Mouse (Mus musculus) bone marrow, adult 2 months (tissue): Measurements from ENCODE around the gene Tbx19. TPM values are rescaled to one million over a fixed set of nuclear protein-coding genes. Genes with fewer than 3 reads are reported as not detected.

ENCODE experiments used
- H3K27ac ChIP-seq: fragments of 200-500 bp; 2 replicates; pipeline ENCODE4 v1.5.1; 2012; ENCODE audit warnings: low read depth, mild to moderate bottlenecking, control low read depth, inconsistent platforms, low read length; ENCODE audit not compliant: control insufficient read depth, poor library complexity, insufficient read depth
- H3K4me1 ChIP-seq: fragments of 200-500 bp; 2 replicates; pipeline ENCODE4 v1.6.1; 2011; ENCODE audit warnings: low read length; ENCODE audit not compliant: control insufficient read depth, insufficient read depth
- H3K4me3 ChIP-seq: fragments of 200-500 bp; replicated peaks from 2 replicates; pipeline ENCODE3; 2011; ENCODE audit warnings: mild to moderate bottlenecking, low read depth, low read length, control low read depth; ENCODE audit not compliant: control insufficient read depth
- CTCF ChIP-seq: fragments of 200-500 bp; IDR thresholded peaks from 2 replicates; pipeline ENCODE4 v1.5.1; 2011; ENCODE audit warnings: low read length, control low read depth; ENCODE audit not compliant: control insufficient read depth, insufficient read depth
- POLR2A ChIP-seq: fragments of 200-500 bp; IDR thresholded peaks from 2 replicates; pipeline ENCODE4 v1.6.1; 2011; ENCODE audit warnings: low read depth, mild to moderate bottlenecking, control low read depth, low read length, borderline replicate concordance; ENCODE audit not compliant: control insufficient read depth
- WGBS: fragments of 180-500 bp; shearing (Covaris S2); methylation state at CpG from one replicate; pipeline ENCODE4 v1.1.7; 2018; 5-methylcytosine and 5-hydroxymethylcytosine counted together
- polyA plus RNA-seq: library from polyadenylated mRNA; stranded (reverse); fragments of >200 nt; gene quantifications from 2 replicates; pipeline ENCODE4 v1.2.4, GENCODE M21; 2011; ENCODE audit warnings: low replicate concordance; ENCODE audit not compliant: missing spikeins, insufficient read depth, insufficient read length

The Tbx19 gene
- polyA plus RNA-seq, 1 experiment, result not detected

GRCm38 (mm10) chr1:165133279-165133678 is 27.3 kb downstream of the Tbx19 start:
- WGBS, result 53% methylated on average over 5 of the region's 5 CpGs
- H3K27ac ChIP-seq, result no peak overlapping the region
- peaks cover 1% of the 10 kb centered on the region for H3K4me1 ChIP-seq
- no peak for TF ChIP-seq CTCF
- TF ChIP-seq POLR2A, result no peak
- no peak overlapping the region for H3K4me3 ChIP-seq

GRCm38 (mm10) chr1:165132187-165132877 is 28.2 kb downstream of the Tbx19 start:
- H3K4me1 ChIP-seq, result peaks cover 1% of the 10 kb centered on the region
- H3K4me3 ChIP-seq, result no peak overlapping the region
- TF ChIP-seq CTCF (peak; percentile 60), POLR2A (no peak)
- no peak overlapping the region for H3K27ac ChIP-seq
- 40% methylated on average over 14 of the region's 14 CpGs for WGBS

- 68% methylated on average over 5 of the region's 5 CpGs for WGBS
- Histone ChIP-seq H3K4me3 (no peak overlapping the region), H3K4me1 (peaks cover 1% of the 10 kb centered on the region), H3K27ac (no peak overlapping the region)
- TF ChIP-seq CTCF (no peak), POLR2A (no peak)
Measured at GRCm38 (mm10) chr1:165129573-165129972, 31.0 kb downstream of the Tbx19 start.

- Histone ChIP-seq H3K4me3 (no peak overlapping the region), H3K27ac (no peak overlapping the region), H3K4me1 (no peaks in the 10 kb centered on the region)
- 70% methylated on average over 7 of the region's 7 CpGs for WGBS
- TF ChIP-seq POLR2A, result no peak
- no peak for TF ChIP-seq CTCF
Measured at GRCm38 (mm10) chr1:165121096-165121495, 39.5 kb downstream of the Tbx19 start.

GRCm38 (mm10) chr1:165120349-165120898 is 40.1 kb downstream of the Tbx19 start:
- no peaks in the 10 kb centered on the region for H3K4me1 ChIP-seq
- WGBS, result 12% methylated on average over 21 of the region's 21 CpGs
- no peak overlapping the region for H3K4me3 ChIP-seq
- H3K27ac ChIP-seq, result no peak overlapping the region
- TF ChIP-seq POLR2A (no peak), CTCF (peak; percentile 86)

- Histone ChIP-seq H3K4me1 (no peaks in the 10 kb centered on the region; the same call in 1 of the 2 replicates), H3K4me3 (no peak overlapping the region), H3K27ac (no peak overlapping the region)
- WGBS, result 69% methylated on average over 9 of the region's 9 CpGs
- TF ChIP-seq CTCF (no peak), POLR2A (no peak)
Measured at GRCm38 (mm10) chr1:165119760-165120159, 40.8 kb downstream of the Tbx19 start.

GRCm38 (mm10) chr1:165119011-165119726 is 41.4 kb downstream of the Tbx19 start:
- no peak for TF ChIP-seq POLR2A
- no peak for TF ChIP-seq CTCF
- 81% methylated on average over 15 of the region's 15 CpGs for WGBS

GRCm38 (mm10) chr1:165114460-165115175 is 46.0 kb downstream of the Tbx19 start:
- Histone ChIP-seq H3K27ac (no peak overlapping the region), H3K4me3 (no peak overlapping the region), H3K4me1 (peaks cover 1% of the 10 kb centered on the region; the same call in 1 of the 2 replicates)
- TF ChIP-seq CTCF, result no peak
- TF ChIP-seq POLR2A, result no peak
- 22% methylated on average over 17 of the region's 17 CpGs for WGBS

More at GRCm38 (mm10) chr1:165119011-165119726, 41.4 kb downstream of the Tbx19 start:
- no peak overlapping the region for H3K4me3 ChIP-seq
- no peaks in the 10 kb centered on the region; the same call in 1 of the 2 replicates for H3K4me1 ChIP-seq
- no peak overlapping the region for H3K27ac ChIP-seq
